Mouse (Mus musculus) mouse embryonic stem cell (cell line): ENCODE results near the gene Fam13c.
"Not testable (repeated sequence)": the region's sequence is repeated elsewhere in the genome, so short reads cannot be mapped to it uniquely, and the experiment has no call there.

ENCODE experiments used
- in situ Hi-C, 2 experiments: fragments of 300-500 bp; cut with MboI; formaldehyde crosslinking; loops; 1 replicate in 1 of 2; 3 replicates in 1 of 2; pipeline ENCODE4 v1.14.3; 2019 to 2020; ENCODE audit warnings: low sequenced_read_pairs in 2 of 2, low pct_unique_long_range_greater_than_20kb in 1 of 2, mixed read lengths in 1 of 2; ENCODE audit not compliant: unreplicated experiment in 1 of 2

Fam13c gene

DNA sequence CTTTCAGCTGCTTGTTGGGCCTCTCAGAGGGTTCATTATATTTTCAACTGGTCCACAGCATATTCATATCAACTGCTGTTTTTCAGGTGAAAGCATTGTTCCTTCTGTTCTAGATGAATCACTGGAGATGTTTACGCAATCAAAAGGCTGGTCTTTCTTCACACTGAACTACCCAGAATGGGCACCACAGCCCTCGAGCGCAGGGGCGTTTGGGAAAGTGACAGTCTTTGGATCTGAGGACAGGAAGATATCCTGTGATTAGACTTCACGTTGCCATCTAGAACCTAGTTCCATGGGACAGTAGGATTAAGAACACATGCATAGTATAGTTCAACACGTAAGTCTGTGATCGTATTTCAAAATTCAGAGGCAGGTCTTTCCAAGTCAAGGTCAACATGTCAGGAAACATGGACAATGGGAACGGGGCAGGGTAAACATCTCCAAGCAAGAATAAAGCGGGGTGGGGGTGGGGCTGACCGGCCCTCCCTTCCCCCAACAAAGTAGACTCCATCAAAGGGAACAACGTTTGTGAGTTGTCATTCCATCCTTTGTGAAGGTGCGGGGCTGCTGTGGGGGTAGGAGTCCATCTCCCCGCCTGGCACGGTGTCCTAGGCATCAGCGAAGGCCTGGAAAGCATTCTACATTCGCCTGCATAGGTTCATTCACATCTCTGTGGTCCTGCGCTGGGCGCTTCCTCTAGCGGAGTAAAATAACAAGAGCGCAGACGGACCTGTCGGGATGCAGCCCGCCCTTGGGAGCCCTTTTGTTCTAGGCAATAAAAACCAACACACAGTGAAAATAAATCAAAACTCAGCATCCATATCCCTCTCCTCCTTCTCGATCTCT is at the start of gene Fam13c:
Gene Fam13c, plus strand, starts transcription at position 806 of the 846 bp plus-strand sequence.
- in situ Hi-C loops: no loop called here

DNA sequence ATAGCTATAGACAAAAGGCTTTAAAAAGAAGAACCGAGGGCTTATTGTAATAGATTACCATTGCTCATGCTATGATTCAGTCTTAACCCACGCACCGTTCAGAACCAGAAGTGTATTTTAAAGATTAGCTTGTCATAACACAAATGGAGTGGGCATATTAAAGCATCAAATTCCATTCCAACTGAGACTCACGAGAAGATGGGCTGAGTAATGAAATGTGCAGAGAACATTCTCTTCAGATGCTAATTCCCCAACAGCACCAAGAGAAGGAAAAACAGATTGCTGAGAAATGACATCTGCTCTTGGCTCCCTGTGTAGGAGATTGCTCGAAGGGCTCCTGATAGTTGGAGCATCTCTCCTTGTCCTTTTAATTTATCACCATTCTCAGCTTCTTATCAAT is 44.4 kb upstream of the Fam13c start:
- in situ Hi-C loops: no loop called here

DNA sequence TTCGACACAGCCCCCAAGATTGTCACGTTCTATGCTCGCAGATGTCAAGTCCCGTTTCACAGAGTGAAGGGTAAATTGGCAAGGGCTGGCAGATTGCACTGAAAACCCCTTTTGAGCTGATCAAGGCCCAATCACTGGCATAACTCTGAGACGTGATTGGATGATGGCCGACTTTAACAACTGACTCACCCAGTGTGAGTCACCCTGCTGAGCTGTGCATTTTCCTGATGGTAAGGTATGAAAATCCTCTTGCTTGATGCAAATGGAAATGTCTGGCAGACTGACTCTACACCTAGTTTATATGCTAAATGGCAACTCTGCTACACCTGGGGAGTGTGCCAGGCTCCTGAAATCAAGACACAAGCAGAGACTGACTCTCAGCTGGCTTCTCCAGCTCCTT is 42.1 kb upstream of the Fam13c start:
- in situ Hi-C loops: no loop called here

GRCm38 (mm10) chr10:70402006-70402405 is 38.3 kb upstream of the Fam13c start:
- in situ Hi-C loops: no loop called here

DNA sequence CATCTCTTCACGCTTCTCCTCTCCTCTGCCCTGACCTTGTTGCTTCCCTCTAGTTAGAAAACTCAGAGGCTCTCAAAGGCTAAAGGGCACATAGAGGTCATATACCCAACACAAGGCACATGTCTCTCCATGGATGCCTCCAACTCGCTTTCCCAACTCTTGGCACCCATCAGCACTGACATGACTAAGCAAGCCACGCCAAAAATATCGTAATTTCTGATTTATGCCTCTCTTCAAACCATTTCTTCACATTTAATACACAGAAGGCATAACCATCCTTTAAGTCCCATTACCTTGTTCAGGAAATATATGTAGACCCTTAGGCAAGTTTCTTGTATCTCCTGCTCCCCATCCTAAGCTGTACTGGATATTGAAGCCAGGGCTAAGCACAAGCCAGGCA is 37.6 kb upstream of the Fam13c start:
- in situ Hi-C loops: no loop called here

DNA sequence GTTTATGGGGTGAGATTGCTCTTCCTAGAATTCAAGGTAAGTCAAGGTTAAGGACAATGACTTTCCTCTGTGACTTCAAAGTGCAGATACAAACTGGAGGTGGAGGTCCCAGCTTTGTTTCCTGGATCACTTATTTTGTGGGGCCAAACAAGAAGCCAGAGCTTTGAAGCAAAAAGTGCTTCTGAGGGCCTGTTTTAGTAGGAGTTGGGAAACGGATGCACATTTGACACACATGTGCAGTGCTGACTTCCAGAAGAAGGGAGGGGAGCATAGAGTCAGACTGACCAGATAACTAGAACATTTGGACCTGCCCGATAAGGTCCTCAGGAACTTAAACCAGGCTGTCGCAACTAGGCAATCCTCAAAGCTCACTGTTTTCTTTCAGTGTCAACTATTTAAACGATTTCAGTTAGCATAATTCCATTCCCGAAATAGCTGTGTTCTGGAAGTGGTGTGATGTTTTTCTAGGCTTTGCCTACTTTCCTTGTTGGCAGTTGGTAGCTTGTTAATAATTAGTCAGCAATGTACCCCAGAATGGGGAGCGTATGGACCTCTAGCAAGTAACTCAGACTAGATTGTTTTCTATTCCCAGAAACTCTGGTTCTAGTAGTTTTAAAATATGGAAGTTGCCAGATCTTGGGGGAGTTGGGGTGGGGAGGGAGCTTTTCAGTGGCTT is 22.3 kb upstream of the Fam13c start:
- in situ Hi-C loops: no loop called here

- in situ Hi-C loops: no loop called here
Measured at GRCm38 (mm10) chr10:70419282-70420264, 20.7 kb upstream of the Fam13c start.

GRCm38 (mm10) chr10:70426373-70426772 is 13.9 kb upstream of the Fam13c start:
- in situ Hi-C loops: no loop called here

- in situ Hi-C loops: no loop called here
Measured at GRCm38 (mm10) chr10:70428121-70428662, 12.1 kb upstream of the Fam13c start.

DNA sequence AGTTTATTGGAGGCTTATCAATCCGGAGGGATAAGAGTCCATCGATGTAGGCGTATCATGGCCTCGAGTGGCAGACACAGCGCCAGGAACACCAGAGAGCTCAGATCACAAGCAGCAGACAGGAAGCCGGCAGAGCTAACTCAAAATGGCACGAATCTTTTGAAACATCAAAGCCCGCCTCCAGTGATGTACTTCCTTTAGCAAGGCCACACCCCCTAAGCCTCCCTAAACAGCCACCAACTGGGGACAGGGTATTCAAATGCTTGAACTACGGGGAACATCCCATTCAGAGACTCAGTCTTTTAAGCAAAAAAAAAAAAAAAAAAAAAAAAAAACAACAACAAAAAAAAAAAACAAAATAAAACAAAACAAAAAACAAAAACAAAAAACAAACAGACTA is 10.9 kb upstream of the Fam13c start:
- in situ Hi-C loops: no loop called here

DNA sequence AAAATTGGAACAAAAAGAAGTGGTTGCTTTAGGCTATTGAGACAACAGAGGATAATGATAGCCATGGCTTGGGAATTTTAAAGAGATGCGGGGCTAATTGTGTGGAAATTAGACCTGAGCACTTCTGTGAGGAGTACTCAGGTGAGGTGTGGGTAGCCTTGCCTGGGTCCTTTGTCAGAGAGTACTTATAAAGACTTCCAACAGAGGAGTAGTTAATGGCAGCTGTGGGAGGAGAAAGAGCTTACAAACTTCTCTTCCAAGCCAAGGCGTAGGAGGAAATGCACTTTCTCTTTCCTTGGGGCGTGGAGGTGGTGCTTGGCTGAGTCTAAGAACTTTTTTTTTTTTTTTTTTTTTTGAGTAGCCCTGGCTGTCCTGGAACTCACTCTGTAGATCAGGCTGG is 6.9 kb upstream of the Fam13c start:
- in situ Hi-C loops: no loop called here

GRCm38 (mm10) chr10:70433736-70434135 is 6.5 kb upstream of the Fam13c start:
- in situ Hi-C loops: not testable (repeated sequence)

- in situ Hi-C loops: no loop called here
Measured at GRCm38 (mm10) chr10:70436656-70437055, 3.6 kb upstream of the Fam13c start.

DNA sequence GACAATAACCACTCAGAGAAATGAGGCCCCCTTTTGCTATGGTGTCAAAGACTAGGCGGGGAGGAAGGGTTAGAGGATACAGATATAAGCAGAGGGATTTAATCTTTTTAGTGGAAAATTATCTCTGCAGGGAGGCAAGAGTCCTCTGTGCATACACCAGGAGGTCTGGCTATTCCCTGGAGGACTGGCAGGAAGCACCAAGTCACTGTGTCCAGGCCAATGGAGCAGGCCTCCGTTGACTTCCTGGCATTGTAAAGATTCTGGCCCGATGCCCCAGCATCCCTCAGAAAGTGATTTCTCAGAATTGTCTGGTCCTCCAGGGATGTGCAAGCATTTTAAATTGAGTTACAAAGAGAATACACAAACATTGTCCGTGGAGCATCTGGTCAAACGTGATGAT is 3.0 kb upstream of the Fam13c start:
- in situ Hi-C loops: no loop called here

DNA sequence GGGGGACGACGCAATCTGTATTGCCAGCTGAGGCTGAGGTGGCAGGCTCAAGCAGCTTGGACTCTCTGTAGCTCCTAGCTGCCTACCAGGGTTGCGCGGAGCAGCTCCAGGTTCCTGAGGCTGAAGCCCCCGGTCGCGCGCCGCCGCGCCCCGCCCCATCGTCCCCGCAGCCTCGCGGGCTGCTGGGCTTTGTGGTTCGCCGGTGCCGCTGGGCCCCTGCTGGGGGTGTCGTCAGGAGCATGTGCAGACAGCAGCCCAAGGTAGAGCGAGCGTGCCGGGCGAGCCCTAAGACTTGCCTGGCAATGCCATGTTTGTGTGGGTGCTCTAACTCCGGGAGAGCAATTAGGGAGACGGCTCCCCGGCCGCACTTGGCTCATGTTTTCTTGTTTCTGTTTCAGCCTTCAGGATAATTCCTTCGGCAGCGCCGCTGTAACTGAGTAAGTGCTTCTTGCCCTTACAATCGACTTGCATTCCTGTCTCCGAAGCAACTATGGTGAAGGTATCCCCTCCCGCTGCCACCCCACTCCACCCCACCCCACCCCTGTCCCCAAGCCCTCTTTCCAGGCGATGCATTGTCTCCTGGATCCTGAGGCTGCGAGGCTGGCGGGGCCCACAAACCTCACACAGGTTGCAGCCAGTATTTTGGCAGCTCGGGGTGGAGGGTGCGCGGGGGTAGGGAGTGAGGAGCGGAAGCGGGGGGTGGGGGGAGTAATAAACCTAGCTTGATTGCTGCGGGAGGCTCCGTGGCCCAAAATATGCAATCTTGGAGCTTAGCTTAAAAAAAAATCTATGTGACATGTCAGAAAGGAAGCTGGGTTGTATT is 569 bp downstream of the Fam13c start:
- in situ Hi-C loops: no loop called here

DNA sequence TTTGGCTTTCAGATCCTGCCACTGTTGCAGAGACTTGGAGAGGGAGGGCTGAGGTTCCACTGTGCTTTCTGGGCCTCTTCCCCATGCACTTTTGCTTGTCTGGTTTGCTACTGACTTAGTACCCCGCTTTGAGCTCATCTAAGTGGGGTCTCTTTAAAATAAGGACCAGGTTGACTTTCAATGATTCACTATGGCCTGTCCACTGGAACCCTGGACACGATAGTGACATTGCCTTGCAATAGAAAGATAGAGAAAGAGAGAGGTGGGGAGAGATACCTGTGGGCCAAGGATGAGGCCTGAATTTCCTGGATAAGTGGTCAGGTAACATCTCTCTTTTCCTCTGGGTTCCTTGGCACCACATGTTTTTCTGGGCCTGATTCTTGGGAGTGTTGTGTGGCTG is 1.9 kb downstream of the Fam13c start:
- in situ Hi-C loops: no loop called here

- in situ Hi-C loops: no loop called here
Measured at GRCm38 (mm10) chr10:70442623-70443022, 2.3 kb downstream of the Fam13c start.

GRCm38 (mm10) chr10:70447787-70448186 is 7.5 kb downstream of the Fam13c start:
- in situ Hi-C loops: no loop called here
